Mouse (Mus musculus): ENCODE measurements around the gene Smarcb1. TPM values are rescaled to one million over a fixed set of nuclear protein-coding genes. Genes with fewer than 3 reads are reported as not detected.

Smarcb1 gene
- total RNA-seq, 1 experiment from 2014 or later: 88.3 TPM

DNA sequence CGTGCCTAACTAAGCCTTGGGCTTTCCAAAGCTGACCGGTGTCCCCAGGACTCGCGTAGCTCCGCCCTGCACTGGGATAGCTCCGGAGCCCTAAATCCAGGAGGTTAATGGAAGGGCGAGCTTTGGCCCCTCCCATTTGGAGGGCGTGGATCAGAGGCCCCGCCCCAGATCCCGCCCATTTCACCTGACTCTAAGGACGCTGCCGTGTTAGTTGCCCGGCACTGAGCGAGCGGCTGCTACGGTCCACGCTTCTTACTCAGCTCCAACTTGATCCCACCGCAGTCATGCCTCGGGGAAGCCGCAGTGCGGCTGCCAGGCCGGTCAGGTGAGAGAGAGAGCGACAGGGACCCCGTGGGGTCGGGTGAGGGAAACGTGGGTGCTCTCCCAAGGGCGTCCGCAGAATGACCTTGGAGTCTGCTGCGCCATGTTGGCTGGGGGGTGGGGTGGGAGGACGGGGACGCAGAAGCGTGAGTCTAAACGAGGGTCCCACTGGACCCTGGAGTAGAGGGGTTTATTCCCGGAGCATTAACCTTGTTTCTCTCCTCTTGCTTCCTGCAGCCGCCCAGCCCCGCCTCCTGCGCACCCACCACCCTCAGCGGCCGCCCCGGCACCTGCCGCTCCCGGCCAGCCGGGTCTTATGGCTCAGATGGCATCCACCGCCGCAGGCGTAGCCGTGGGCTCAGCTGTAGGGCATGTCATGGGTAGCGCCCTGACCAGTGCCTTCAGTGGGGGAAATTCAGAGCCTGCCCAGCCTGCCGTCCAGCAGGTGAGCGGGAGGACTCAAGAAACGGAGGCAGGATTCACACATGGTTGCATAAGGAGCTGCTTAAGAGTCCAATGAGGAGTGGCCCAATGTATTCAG lies 14.5 kb upstream of the Smarcb1 start, which contains the start of gene Mmp11:
TSS of gene Mmp11 (minus strand) at position 817 of the 862 bp plus-strand sequence.
- peak; percentile 87 for ATAC-seq (replicated peaks; ENCODE audit: low read depth, poor library complexity, severe bottlenecking)

DNA sequence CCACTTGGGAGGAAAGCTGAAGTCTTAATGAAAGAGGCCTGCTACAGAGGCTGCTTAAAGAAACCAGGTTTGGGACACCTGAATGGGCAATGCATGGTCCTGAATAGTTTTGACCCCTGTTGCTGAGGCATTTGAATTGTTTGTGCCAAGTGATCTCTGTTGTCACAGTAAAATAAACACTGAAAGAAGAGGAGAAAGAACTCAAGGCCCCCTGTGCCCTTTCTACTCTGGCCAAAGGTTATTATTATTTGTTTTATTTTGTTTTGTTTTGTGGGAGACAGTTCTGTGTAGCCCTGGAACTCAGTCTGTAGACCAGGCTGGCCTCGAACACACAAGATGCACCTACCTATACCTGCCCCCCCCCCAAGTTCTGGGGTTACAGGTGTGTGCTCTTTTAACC lies 13.6 kb upstream of the Smarcb1 start:
- no peak for ATAC-seq (replicated peaks; ENCODE audit: low read depth, poor library complexity, severe bottlenecking)

DNA sequence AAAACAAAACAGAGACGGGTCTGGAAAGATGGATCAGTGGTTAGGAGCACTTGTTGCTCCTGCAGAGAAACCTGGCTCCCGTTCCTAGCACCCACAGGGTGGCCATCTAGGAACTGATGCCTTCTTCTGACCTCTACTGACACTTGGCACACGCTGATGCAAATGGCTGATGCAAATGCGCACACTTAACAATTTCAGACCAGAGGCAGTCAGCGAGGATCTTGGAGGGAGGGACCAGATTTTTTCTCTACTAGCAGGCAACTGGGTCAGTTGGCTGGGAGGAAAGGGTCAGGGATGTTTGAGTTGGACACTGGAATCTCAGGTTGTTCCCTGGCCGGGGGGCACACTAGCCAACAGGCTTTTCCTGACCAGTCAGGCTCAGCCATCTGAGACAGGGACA lies 11.5 kb upstream of the Smarcb1 start, which contains the start of gene Chchd10:
TSS of gene Chchd10 (plus strand) at position 240 of the 400 bp plus-strand sequence.
- no peak for ATAC-seq (replicated peaks; ENCODE audit: low read depth, poor library complexity, severe bottlenecking)

DNA sequence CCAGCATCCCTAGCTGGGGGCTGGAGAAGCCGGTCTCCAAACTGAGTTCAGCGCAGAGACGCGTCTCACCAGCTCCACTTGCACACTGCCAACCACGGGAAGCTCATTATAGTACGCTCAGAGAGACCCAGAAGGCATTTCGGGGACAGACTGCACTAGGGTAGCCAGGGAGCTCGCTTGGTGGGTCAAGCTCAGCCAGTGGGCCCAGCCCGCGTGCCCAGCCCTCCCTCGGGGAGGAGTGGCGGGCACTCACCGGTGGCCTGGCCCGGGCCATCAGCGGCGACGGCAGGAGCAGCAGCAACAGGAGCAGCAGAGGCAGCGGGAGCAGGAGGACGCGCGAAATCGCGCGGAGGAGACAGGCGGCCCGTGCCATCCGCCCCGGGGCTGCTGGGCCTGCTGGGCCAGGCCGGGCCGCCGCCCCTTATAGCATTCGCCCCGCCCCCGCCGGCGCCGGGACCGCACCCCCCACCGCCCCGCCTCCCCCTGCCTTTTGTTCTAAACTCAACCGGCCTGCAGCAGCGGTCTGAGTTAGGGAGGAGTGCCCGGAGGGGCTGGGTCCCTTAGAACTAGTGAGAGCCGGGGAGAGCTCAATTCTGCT lies 10.8 kb upstream of the Smarcb1 start:
- peak; percentile 36 for ATAC-seq (replicated peaks; ENCODE audit: low read depth, poor library complexity, severe bottlenecking)

DNA sequence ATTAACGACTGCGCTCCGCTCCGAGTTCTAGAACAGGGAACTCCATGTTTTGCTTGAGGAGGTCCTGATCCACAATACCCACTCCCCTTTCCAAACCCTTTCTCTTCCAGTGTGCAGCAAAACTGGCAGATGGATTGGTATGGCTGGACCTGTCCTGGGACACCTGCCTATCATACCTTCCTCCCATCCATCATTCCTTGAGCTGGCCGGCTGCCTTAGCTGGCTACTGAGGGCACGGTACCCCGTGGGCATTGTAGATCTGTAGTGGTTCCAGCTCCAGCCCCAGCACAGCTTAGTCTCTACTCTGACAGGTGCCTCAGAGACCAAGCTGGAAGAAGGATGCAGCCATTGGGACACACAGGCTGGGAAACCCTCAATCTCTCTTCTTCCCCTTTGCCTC lies 9.9 kb upstream of the Smarcb1 start:
- ATAC-seq (replicated peaks; ENCODE audit: low read depth, poor library complexity, severe bottlenecking): no peak

DNA sequence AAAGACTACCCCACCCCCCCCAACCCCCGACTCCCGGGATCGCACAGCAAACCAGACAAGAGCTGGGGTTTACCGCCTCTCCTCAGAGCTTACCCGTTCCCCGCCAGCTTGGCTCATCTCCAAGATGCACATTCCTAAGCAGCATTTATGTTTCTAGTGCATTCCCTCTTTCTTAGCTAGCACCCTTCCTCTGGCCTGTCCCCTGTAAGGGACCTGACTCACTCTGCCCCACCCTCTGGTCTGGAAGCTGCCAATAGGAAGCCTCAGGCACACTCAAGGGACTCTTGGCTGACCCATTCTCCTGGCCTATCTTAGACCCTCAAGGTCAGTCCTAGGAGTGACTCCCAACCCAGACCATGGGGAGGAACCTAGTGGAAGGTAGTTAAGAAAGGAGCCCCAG lies 8.9 kb upstream of the Smarcb1 start:
- ATAC-seq (replicated peaks; ENCODE audit: low read depth, poor library complexity, severe bottlenecking): no peak

DNA sequence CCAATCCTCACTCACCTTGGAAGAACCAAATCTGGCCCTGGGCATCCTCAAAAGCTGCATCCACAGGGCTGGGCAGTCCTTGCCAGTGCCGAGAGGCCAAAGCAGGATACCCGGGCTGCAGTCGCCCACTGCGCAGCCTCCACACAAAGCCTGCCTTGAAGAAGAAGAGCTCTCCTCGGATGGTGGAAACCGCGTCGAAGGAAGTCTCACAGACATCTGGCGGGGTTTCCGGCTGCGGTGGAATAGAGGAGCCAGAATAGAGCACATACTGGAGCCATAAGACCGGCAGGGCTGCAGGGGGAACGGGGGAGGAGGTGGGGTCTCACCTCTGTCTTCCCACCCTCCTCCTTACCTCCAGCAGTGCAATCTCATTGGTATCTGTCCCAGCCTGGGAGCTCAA lies 5.0 kb upstream of the Smarcb1 start:
- peak; percentile 20; the same call in 1 of the 2 replicates for ATAC-seq (replicated peaks; ENCODE audit: low read depth, poor library complexity, severe bottlenecking)

DNA sequence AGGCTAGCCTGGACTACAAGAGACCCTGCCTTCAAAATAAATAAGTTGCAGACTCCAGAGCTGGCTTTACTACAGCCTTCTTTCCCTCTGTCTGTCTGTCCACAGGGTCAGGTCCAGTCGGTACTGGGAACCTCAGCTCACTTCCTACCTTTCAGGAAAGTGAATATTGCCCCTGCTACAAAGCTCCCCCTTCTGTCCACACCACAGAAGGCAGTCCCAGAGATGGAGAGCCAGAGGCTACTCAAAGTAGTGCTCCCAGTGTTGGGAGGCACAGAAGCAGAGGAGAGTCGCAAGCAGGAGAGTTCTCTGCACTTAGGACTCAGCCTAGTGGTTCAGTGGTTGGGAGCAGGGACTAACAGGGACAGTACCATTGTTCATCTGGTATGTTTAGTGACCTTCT lies 2.9 kb upstream of the Smarcb1 start:
- ATAC-seq (replicated peaks; ENCODE audit: low read depth, poor library complexity, severe bottlenecking): no peak

DNA sequence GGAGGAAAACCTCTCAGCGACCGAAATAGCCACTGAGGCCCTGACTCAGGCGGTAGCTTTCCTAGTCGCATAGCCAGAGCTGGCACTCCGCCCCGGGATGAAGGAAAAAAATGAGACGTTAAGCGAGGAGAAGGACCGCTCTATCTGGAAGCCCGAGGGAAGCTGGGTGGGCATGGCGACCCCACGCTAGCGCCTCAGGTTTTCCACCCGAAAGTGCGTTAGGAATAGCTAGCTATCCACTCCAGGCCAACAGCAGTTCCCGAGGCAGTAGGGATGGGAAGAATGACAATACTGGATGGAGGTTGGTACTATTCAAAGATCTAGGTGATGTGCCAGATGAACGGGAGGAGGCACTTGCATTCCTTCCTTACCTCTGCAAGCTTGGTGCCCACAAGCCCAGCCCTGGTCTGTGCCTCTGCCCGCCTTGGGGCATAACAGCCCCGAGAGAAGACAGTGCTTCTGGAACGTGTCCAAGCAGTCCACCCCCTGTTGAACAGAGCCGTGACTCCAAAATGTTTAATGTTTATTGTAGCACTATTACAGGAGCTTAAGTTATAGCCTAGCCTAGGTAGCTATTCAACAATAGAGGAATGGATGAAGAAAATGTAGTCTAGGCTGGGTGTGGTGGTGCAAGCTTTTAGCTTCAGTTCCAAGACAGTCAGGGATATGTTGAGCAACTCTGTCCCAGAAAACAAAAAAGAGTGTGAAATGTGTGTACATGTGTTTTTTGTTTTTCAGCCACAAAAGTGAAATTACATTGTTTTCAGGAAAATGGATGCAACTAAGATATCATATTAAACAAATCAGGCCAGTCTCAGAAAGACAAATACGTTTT lies 526 bp upstream of the Smarcb1 start:
- ATAC-seq (replicated peaks; ENCODE audit: low read depth, poor library complexity, severe bottlenecking): 0 out of 2 replicates have a peak, but pooled peaks have one; percentile 16

DNA sequence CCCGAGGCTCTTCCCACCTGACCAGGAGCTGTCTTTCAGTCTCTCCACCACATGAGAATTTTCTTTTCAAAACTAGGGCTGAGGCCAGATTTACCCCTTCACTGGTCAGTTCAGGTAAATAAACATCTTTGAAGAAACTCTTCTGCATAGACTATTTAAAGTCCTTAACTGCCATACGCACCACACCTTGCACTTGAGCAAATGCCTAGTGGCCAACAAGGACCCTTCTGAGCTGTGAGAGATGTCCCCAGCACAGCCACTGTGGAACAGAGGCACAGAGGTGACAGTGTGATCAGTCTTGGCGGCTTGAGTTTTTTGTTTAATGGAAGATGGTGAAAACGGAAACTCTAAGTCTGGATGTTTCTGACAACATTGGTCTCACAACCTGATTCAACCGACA lies 2.4 kb downstream of the Smarcb1 start:
- ATAC-seq (replicated peaks; ENCODE audit: low read depth, poor library complexity, severe bottlenecking): no peak

DNA sequence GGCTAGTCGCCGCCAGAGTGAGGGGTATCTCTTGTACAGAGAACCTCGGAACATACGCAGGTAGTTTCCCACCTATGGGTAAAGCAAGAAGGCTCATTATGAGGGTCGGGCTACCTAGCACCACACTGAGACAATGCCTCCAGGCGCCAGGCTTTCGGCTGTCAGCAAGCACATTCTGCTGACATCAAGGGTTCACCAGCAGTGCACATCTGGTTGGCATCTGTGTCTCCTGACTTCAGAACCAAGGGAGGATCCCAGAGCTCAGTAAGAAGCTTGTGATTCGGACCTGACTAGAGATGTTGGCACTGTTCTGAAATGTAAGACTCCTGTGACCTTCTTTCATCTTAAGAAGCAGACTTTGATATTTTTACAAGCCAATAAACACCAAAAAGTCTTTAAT lies 4.6 kb downstream of the Smarcb1 start:
- no peak for ATAC-seq (replicated peaks; ENCODE audit: low read depth, poor library complexity, severe bottlenecking)

DNA sequence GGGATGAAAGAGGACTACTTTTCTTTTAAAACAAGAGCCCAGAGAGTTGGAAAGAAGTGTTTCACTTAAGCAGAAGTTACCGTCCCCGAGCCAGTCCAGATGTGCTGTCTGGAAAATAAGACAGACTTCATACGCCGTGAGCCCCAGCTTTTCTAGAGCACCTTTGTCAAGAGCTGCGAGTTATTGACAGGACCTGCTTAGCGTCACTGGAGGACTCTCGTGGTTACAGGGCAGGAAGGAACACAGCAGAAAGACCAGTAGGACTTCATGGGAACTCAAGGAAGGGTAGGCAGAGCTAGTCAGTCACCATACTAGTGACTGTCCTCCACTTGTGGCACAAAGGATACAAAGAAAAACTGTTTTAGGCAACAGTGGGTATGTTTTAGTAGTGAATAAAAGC lies 5.9 kb downstream of the Smarcb1 start:
- no peak for ATAC-seq (replicated peaks; ENCODE audit: low read depth, poor library complexity, severe bottlenecking)

DNA sequence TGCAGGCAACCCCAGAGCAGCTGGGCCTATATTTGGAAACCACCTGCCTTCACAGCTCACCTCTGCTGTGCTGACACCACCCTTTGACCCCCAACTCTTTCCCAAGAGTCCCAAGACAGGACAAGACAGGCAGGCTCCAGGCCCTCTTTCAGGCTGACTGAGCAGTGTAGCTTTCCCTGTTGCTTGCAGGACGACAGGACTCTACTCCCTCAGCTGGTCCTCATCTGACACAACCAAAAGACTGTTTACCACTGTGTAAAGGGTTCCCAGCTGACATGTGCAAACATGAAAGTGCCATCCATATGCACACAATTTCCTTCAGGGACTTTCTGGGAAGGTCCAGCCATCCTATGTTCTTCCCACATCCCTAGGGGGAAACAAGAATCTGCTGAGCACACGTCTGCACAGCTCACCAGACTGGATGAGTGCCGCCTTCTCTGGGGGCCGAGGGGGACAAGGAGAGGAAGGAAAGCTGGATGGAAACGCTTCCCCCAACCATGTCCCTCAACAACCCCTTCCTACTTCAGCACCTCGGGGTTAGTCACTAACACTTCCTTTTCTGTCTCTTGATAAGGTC lies 8.3 kb downstream of the Smarcb1 start:
- ATAC-seq (replicated peaks; ENCODE audit: low read depth, poor library complexity, severe bottlenecking): no peak

DNA sequence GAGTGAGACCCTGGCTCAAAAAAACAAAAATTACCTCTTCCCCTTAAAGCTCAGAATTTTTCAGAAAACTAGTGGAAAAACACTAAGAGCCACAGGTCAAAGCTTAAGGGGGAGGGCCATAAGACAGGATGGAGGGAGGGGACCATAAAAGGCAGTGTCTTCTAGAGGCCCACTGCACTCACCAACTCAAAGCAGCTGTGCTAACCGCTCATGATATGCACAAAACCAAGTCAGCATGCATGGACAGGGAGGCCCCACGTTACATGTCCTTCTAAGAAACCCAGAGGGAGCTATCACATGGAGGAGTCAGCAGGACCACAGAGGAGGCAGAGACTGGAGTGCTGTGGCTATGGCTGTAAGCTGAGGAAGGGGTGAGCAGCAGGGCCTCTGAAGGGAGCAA lies 10.7 kb downstream of the Smarcb1 start:
- ATAC-seq (replicated peaks; ENCODE audit: low read depth, poor library complexity, severe bottlenecking): no peak

DNA sequence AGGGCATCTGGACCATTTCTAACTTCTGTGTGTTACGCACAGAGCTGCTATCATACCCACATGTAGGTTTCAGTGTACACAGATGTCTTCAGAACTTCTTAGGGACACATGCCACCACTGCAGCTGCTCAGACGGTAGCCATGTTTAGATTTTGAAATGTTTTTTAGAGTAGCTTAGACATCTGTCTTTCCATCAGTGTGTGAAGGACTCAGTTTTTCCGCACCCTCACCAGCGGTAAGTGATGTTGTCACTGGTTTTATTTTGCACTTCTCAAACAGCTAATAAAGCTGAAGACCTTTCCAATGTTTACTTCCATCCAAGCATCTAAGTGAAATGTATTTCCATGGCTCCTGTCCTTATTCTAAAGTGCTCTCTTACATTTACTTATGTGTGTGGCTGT lies 14.5 kb downstream of the Smarcb1 start:
- no peak for ATAC-seq (replicated peaks; ENCODE audit: low read depth, poor library complexity, severe bottlenecking)

DNA sequence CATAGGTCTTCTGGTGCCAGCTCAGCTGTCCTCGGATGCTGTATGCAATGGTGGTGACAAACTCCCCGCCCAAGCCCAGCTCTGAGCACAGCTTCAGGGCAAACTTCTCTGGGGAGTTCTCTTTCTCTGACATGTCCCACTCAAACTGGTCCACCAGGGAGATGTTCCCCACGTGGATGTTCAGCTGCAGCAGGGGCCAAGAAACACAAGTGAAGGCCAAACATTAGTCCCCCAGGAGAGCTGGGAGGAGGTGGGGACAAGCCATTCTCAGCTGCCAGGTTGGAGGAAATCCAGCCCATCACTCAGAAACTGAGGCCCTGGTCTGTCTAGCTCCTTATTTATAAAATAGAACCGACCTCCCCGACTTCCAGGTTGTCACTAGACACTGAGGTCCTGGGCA lies 17.0 kb downstream of the Smarcb1 start:
- no peak for ATAC-seq (replicated peaks; ENCODE audit: low read depth, poor library complexity, severe bottlenecking)

DNA sequence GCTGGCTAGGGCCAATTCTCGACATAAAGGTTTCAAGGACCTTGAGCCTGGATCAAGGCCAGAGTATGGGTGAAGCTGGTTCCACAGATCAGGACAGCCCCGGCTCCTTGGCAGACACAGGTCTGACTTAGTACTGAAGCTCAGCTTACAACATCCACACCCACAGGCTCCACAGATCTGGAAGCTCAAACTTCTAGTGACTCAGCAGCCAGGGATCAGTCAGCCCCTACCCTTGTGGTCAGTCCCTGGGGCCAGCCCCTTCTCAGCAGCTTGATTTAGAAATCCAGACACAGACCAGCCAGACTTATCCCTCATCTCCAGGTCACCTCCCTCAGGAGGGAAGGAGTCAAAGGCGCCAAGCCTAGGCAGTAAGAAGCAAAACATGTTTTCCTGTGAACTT lies 22.6 kb downstream of the Smarcb1 start:
- ATAC-seq (replicated peaks; ENCODE audit: low read depth, poor library complexity, severe bottlenecking): no peak

DNA sequence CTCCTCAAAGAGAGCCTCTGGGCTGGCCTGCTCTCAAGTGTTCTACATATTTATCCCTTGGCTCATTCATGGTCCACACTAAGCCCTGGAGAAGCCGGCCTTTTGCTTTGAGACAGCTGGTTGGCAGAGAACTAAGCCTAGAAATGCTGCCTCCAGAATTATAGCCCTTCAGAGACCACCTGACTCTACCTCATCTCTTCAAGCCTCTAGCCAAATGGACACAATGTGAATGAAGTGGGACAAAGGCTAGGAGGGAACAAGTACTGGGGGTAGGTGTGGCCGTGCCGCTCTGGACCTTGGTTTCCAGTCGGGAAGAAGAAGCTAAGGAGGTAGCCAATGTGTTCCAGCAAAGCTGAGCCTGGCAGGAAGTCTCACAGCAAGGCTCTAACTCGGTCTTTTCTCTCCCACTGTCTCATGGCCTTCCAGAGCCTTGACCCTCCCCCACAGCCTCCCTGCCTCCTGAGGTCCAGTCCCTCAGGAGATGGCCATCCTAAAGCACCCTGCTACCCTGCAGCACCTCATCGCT lies 23.3 kb downstream of the Smarcb1 start:
- no peak for ATAC-seq (replicated peaks; ENCODE audit: low read depth, poor library complexity, severe bottlenecking)

DNA sequence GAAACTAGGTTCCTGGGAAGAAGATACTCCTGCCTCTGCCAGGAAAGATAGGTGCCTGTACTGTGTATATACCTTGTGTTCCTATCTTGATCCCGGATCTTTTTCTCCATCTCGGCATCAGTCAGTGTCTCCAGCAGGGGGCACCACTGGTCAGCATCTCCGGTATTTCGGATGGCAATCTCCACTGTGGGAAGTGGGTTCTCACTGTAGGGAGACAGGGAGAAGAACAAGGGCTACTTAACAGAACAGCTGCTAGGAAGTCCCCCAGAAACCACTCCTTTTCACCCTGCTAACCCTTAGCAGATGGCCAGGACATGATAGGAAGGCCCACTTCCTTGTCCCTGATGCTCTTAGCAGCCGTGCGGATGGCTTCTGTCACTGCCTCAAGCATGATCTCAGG lies 24.0 kb downstream of the Smarcb1 start:
- ATAC-seq (replicated peaks; ENCODE audit: low read depth, poor library complexity, severe bottlenecking): no peak

DNA sequence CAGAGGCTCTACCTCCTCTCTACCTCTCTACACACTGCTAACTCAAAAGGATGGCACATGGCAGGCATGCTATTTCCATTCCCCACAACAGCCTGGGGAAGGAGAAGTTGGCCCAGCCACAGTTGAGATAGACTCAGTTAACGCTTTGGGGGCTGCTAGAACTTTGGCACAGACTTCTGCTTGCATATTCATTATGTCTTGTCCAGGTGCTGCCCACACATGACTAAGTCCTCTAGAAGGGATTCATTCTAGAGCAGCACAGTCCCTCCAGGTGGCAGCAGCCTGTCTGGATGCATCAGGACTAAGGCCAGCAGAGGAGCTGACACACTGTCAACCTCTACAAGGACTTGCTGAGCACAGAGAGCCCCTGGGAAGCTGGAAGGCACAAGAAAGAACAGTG lies 25.2 kb downstream of the Smarcb1 start:
- no peak for ATAC-seq (replicated peaks; ENCODE audit: low read depth, poor library complexity, severe bottlenecking)
